Mouse (Mus musculus) CD4-positive helper T cell, adult 2 months (primary cell): ENCODE data around the gene Mef2b.

Source experiments
- DNase-seq: peaks from one replicate; pipeline ENCODE4 v3.0.0-alpha.2; 2012; ENCODE audit warnings: low read depth, missing footprints, low spot score

The Mef2b gene

GRCm38 (mm10) chr8:70134086-70134485, 5.4 kb upstream of the Mef2b start:
- DNase-seq: no peak

DNA sequence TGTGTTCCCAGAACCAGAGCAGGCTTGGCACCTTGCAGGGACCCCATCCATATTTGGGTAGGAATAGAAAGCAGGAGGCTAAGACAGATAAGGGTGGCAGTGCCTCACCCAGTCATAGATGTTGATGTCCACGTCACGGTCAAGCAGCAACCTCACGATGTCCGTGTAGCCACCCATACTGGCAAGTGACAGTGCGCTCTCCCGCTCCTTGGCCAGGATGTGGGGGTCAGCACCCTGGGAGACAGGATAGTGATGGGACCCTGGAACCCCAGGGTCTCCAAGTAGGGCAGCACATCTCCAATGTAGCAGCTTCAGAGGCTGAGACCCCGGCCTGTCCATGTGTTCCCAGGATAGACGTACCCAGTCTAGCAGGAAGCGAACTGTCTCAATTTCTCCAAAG, 4.6 kb upstream of the Mef2b start:
- DNase-seq: no peak

GRCm38 (mm10) chr8:70136591-70136990, 2.9 kb upstream of the Mef2b start:
- no peak for DNase-seq

DNA sequence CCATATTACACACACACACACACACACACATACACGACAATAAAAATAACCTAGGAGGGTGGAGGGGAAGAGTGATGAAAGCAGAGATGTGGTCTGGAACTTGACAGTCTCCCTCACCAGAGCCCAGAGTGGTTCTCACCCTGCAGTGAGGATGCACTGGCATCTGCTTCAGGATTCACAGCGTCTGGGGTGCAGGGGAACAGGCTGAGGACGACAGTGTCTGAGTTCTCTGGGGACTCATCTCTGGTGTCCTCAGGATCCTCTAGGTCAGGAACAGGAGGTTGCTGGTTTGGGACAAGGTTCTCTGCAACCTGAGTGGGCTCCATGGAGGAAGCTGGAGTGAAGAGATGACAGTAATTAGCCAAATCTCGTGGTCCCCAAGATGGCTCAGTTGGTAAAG, 1.6 kb upstream of the Mef2b start:
- DNase-seq: no peak

DNA sequence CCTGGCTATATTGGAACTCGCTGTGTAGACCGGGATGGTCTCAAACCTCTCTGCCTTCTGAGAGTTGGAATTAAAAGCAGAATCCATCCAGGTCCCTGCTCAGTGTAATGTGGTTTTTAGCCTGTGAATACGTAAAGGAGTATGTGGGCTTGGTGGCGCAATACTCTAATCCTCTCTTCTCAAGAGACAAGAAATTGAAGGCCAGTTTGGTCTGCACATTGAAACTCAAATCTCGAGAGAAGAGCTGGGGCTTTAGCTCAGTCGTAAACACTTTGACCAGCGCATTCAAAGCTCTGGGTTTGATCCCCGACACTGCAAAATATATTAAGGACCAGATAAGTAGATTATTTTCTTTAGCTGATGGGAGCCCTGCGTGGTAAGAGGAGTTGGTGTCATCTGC, 470 bp downstream of the Mef2b start:
- no peak for DNase-seq

DNA sequence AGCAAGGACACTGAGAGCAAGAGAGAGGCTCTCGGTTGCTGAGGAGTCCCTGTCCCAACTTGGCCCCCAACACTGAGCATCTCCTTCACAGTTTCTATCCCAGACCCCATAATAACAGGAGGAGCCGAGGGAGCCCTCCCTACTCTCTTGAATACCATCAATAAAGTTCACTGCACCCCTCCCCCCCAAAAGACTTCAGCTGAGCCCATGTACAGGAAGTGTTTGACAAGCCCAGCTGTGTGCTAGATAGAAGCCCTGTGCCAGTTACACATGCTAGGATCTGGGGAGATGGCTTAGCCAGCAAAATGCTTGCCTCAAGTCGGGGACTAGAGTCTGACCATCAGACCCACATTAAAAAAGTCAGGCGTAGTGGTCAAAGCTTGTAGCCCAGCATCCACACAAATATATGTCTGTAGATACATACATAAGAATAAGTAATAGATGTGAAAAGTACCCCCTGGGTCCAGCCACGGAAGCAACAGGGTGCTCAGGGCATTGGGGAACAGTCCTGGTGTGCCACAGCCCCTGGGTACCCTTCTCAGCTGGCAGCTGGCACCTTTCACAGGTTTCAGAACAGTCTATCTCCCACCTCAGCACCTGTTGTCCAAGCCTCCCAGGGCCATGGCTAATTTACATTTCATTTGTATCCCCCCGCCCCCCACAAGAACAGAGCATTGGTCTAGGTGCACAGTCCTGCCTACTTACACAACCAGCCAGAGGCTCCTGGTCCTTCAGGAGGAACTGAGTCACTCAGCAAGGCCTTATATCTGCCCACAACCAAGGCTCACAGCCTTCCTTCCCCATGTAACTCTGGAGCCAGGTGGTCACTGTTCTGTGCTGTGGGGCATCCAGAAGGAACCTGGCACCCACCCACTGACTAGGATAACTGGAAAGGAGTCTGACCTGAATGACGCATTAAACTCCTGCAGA, 8.4 kb downstream of the Mef2b start:
- DNase-seq: no peak

DNA sequence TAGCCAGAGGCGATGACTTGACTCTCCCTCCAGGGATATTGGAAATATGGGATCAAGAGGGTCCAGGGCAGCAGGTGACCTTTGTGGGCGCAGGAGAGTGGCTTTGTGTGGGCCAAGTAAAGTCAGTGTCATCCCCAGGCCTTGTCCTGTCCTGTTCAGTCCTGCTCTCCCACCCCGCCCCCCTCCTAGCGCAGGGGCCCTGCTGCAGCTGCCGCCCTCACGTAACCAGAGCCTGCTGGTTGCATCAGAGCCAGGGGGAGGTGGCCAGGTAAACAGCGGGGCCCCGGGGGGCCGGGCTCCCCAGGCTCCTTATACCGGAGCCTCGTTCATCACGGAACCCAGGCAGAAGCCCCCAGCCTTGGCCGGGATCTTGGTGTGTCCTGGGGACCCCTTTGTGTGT, 10.6 kb downstream of the Mef2b start:
- DNase-seq: no peak

- peak; percentile 81 for DNase-seq
Observed at GRCm38 (mm10) chr8:70152537-70153257, 13.2 kb downstream of the Mef2b start.

GRCm38 (mm10) chr8:70157240-70157800, 17.8 kb downstream of the Mef2b start:
- no peak for DNase-seq

GRCm38 (mm10) chr8:70158069-70158853, 18.8 kb downstream of the Mef2b start:
- peak; percentile 88 for DNase-seq

GRCm38 (mm10) chr8:70159211-70159610, 19.7 kb downstream of the Mef2b start:
- no peak for DNase-seq

GRCm38 (mm10) chr8:70160015-70160414, 20.5 kb downstream of the Mef2b start:
- DNase-seq: peak; percentile 57

DNA sequence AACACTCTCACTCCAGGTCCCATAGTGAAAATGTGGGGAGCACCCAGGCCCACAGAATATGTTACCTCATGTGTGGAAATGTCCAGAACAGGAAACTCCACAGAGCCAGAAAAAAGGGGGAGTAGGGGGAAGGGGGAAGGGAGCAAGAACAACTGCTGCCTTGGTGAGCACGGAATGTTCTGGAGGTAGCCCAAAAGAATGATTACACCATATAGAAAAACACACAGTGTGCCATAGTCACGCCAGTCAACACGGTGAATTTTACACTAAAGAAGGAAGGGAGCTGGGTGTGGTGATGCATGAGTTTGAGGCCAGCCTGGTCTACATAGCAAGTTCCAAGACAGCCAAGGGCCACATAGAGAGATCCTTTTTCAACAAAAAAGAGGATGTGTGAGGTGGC, 23.8 kb downstream of the Mef2b start:
- DNase-seq: no peak

DNA sequence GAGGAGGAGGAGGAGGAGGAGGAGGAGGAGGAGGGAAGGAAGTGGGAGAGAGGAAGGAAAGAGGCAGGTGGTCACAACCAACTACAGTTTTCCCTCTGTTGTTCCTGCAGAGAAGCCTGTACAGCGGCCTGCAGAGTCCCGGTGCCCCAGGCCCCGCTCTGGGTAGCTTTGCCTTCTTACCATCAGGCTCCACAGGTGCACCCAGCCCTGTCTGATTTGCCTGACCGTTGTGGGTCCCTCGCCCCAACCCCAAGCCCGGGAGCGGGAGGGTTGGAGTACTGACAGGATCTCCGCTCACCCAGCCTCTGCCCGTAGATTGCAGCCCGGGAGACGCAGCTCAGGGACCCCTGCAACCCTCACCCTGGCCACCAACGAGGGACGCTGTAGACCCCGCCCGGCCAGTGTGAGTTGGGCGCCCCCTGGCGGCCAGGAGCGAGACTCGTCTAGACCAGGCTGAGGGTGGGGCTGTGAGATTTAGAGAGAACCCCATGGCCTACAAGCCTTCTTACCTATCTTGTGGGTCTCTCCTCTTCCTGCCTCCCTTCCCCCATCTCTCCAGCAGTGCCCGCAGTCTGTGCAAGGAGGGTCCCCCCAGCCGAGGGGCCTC, 27.1 kb downstream of the Mef2b start:
- DNase-seq: peak; percentile 79

DNA sequence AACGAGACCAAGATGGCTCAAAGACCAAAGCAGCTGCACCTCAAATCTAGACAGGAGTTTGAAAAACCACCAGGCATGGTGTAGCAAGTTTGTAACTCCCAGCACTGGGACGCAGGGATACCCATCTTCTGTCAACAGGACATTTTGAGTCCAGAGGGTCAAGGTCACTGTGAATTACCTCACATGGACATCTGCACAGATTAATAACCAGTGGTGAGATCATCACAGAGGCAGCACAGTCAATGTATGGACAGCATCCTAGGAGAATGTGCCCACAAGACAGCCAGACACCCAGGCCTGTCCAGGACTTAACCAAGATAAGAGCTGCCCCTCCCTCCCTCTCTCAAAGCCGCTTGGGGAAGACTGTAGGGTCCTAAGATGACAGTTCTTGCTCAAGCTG, 30.6 kb downstream of the Mef2b start:
- DNase-seq: no peak

DNA sequence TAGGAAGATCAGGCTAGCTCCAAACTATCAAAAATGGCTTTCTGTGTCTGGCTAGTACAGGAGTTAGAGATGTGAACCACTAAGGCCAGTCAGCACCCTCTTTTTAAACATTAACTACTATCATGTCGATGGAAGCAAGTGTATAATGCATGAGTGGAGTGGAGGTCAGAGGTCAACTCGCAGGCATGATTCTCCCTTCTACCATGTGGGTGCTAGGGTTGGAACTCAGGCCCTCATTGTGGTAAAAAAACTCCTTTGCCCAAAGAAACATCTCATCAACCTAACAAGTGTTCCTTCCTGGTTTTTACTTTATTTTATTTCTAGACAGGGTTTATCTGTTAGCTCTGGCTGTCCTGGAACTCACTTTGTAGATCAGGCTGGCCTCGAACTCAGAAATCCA, 31.2 kb downstream of the Mef2b start:
- DNase-seq: no peak

GRCm38 (mm10) chr8:70171240-70171639, 31.7 kb downstream of the Mef2b start:
- no peak for DNase-seq

- peak; percentile 91 for DNase-seq
Observed at GRCm38 (mm10) chr8:70172043-70172681, 32.7 kb downstream of the Mef2b start, which contains the start of gene Tmem161a. Gene Tmem161a (plus strand): TSS chr8:70172356.

DNA sequence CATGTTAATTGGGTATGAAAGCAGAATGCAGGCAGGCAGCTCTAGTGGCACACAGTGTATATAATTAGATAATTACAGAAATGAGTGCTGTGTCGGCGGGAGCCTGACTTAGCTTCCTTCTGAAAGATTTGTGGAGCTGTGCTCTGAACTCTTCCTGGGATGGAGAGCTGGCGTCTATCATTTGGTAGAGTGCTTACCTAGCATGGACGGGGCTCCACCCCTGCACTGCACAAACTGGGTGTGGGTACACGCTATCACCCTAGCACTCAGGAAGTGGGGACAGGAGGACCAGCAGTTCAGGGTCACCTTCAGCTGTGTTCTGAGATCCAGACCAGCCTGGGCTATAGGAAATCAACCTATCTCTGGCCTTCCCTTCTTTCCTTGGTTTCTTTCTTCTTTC, 33.8 kb downstream of the Mef2b start:
- no peak for DNase-seq

DNA sequence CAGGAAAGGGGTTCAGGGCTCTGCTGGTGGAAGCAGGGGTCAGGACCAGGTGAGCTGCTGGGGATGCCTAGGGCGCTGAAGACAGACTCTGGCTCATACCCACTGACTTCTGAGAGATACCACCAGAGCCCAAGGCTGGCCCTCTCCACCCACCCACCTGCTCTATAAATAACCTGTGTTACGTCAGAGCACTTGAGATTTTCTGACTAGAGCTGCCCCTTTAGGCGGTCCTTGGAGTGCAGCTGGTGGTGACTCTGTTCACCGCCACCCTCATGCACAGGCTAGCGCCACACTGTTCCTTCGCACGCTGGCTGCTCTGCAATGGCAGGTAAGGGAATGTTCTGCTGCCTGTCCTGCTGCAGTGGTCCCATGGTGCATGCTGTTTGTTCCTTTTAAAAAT, 34.6 kb downstream of the Mef2b start:
- no peak for DNase-seq

DNA sequence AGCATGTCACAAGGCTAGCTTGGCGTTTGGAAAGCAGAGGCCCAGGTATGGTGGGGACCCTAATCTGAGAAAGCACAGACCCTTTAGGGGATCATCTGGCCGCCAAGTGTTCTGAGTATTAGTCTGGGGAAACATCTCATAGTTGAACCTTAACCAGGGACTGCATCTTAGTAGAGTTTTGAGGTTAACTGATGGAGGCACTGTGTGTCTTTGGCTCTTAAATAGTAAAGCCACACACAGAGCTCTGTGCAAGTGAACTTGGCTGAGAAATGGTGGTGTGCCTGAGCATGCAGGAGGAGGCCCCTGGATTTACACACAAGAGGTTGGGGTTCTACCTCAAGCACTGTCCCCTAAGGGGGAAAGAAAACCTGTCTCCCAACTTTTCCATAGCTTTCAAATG, 38.7 kb downstream of the Mef2b start:
- DNase-seq: no peak
